Mouse (Mus musculus) megakaryocyte progenitor cell, adult 5-6 weeks (primary cell): ENCODE measurements around the gene Gpr183. TPM values are rescaled to one million over a fixed set of nuclear protein-coding genes. Genes with fewer than 3 reads are reported as not detected.

Source experiments
- ATAC-seq: replicated peaks from 2 replicates; pipeline ENCODE4 v1.8.0; 2016; ENCODE audit warnings: mild to moderate bottlenecking, moderate TSS enrichment, inconsistent platforms; ENCODE audit not compliant: poor library complexity
- total RNA-seq, 2 experiments: library from RNA; stranded (forward) in 1 of 2; stranded (reverse) in 1 of 2; fragments of 157-497, 149-512 nt in 1 of 2; fragments of 200-1000 nt in 1 of 2; gene quantifications; 2 replicates each; pipeline versions ENCODE4 v1.2.3 to v1.2.4; 2015 to 2017

Gene Gpr183
- total RNA-seq (2015) (4.0 and 7.1 TPM in 2 replicates), total RNA-seq (2017) (2.2 and 3.5 TPM in 2 replicates)

- peak; percentile 32; the same call in 1 of the 2 replicates for ATAC-seq
Observed at GRCm38 (mm10) chr14:121964990-121965389, at the start of gene Gpr183. TSS of gene Gpr183 (minus strand) at chr14:121965195.

- ATAC-seq: peak; percentile 76
Observed at GRCm38 (mm10) chr14:122013417-122013951, 48.5 kb upstream of the Gpr183 start.

- ATAC-seq: no peak
Observed at GRCm38 (mm10) chr14:122012814-122013213, 47.8 kb upstream of the Gpr183 start.

GRCm38 (mm10) chr14:122012193-122012592 is 47.2 kb upstream of the Gpr183 start:
- no peak for ATAC-seq

- ATAC-seq: no peak
Observed at GRCm38 (mm10) chr14:122011768-122012167, 46.8 kb upstream of the Gpr183 start.

GRCm38 (mm10) chr14:122010301-122010700 is 45.3 kb upstream of the Gpr183 start:
- ATAC-seq: no peak

GRCm38 (mm10) chr14:122009502-122009901 is 44.5 kb upstream of the Gpr183 start:
- ATAC-seq: peak; percentile 74

GRCm38 (mm10) chr14:122008261-122008660 is 43.3 kb upstream of the Gpr183 start:
- ATAC-seq: no peak

GRCm38 (mm10) chr14:122003812-122004211 is 38.8 kb upstream of the Gpr183 start:
- peak; percentile 62 for ATAC-seq

GRCm38 (mm10) chr14:122002224-122002623 is 37.2 kb upstream of the Gpr183 start:
- no peak for ATAC-seq

GRCm38 (mm10) chr14:122000346-122001105 is 35.5 kb upstream of the Gpr183 start:
- no peak for ATAC-seq

- ATAC-seq: no peak
Observed at GRCm38 (mm10) chr14:121999455-121999854, 34.5 kb upstream of the Gpr183 start.

- ATAC-seq: peak; percentile 45
Observed at GRCm38 (mm10) chr14:121996786-121997185, 31.8 kb upstream of the Gpr183 start.

GRCm38 (mm10) chr14:121995557-121995870 is 30.5 kb upstream of the Gpr183 start:
- ATAC-seq: no peak

- ATAC-seq: peak; percentile 85
Observed at GRCm38 (mm10) chr14:121994846-121995556, 30.0 kb upstream of the Gpr183 start.

- no peak for ATAC-seq
Observed at GRCm38 (mm10) chr14:121994171-121994700, 29.2 kb upstream of the Gpr183 start.

GRCm38 (mm10) chr14:121993616-121994015 is 28.6 kb upstream of the Gpr183 start:
- no peak for ATAC-seq

GRCm38 (mm10) chr14:121992395-121993280 is 27.6 kb upstream of the Gpr183 start:
- no peak for ATAC-seq

GRCm38 (mm10) chr14:121991921-121992320 is 26.9 kb upstream of the Gpr183 start:
- no peak for ATAC-seq

- ATAC-seq: no peak
Observed at GRCm38 (mm10) chr14:121990897-121991296, 25.9 kb upstream of the Gpr183 start.

GRCm38 (mm10) chr14:121989869-121990268 is 24.9 kb upstream of the Gpr183 start:
- ATAC-seq: no peak
